Mouse (Mus musculus): ENCODE measurements around the gene Slc12a5.

Slc12a5 gene

GRCm38 (mm10) chr2:164921984-164922383 lies 38.6 kb upstream of the Slc12a5 start:
- peaks cover 9% of the 10 kb centered on the region; the same call in 1 of the 2 replicates for H3K27me3 ChIP-seq (ENCODE audit: insufficient read depth, low read length)
- H3K4me3 ChIP-seq (replicated peaks; ENCODE audit: low read length) = no peak overlapping the region
- TF ChIP-seq CTCF (conservative IDR thresholded peaks at IDR 0.05; ENCODE audit: low read length) (no peak), POU5F1 (IDR thresholded peaks at IDR 0.05; ENCODE audit: borderline replicate concordance, low read length) (no peak), NANOG (IDR thresholded peaks at IDR 0.05; ENCODE audit: borderline replicate concordance, low read length) (no peak)
- peaks cover 17% of the 10 kb centered on the region for H3K36me3 ChIP-seq (ENCODE audit: insufficient read depth, low read length)
- H3K4me1 ChIP-seq (replicated peaks; ENCODE audit: low read depth, low read length) = peaks cover 24% of the 10 kb centered on the region
- H3K9me3 ChIP-seq (ENCODE audit: low read length) = no peaks in the 10 kb centered on the region

GRCm38 (mm10) chr2:164923291-164923690 lies 37.3 kb upstream of the Slc12a5 start:
- Histone ChIP-seq H3K4me1 (replicated peaks; ENCODE audit: low read depth, low read length) (peaks cover 11% of the 10 kb centered on the region), H3K27me3 (ENCODE audit: insufficient read depth, low read length) (peaks cover 12% of the 10 kb centered on the region; the same call in 1 of the 2 replicates), H3K9me3 (ENCODE audit: low read length) (no peaks in the 10 kb centered on the region), H3K36me3 (ENCODE audit: insufficient read depth, low read length) (peaks cover 17% of the 10 kb centered on the region), H3K4me3 (replicated peaks; ENCODE audit: low read length) (no peak overlapping the region)
- no peak for TF ChIP-seq CTCF (conservative IDR thresholded peaks at IDR 0.05; ENCODE audit: low read length)
- TF ChIP-seq NANOG (IDR thresholded peaks at IDR 0.05; ENCODE audit: borderline replicate concordance, low read length) = no peak
- TF ChIP-seq POU5F1 (IDR thresholded peaks at IDR 0.05; ENCODE audit: borderline replicate concordance, low read length) = no peak

DNA sequence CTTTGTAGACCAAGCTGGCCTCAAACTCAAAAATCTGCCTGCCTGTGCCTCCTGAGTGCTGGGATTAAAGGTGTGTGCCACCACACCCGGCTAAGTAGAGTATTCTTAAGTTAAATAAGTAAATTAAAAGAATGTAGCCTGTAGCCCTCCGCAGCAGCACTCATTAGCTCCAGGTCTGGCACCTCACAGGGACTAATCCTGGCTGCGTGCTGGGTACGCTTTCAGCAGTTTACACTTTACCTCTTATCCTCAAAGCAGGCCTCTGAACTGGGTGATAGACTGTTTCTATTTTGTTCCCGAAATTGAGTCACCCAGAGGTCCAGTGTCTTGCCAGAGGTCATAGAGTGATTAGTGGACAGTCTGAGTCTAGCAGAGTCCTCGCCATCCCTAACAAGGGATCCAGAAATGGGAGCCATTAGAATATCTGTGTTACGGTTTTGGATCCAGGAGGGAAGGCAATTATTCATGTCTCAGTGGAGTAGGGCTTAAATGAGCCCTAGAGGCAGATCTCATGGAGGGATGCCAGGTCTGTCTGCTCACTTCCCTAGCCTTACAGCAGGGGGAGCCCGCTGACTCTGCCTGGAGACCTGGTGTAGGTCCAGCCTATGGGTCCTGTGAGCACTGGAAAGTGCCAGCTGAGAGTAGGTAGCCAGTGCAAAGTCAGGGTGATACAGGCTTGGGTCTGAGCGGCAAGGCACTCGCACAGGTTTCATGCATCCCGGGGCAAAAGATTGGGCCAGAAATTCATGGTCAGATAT lies 36.3 kb upstream of the Slc12a5 start:
- H3K36me3 ChIP-seq (ENCODE audit: insufficient read depth, low read length) = peaks cover 15% of the 10 kb centered on the region
- no peaks in the 10 kb centered on the region for H3K9me3 ChIP-seq (ENCODE audit: low read length)
- H3K27me3 ChIP-seq (ENCODE audit: insufficient read depth, low read length) = peaks cover 15% of the 10 kb centered on the region; the same call in 1 of the 2 replicates
- peaks cover 10% of the 10 kb centered on the region for H3K4me1 ChIP-seq (replicated peaks; ENCODE audit: low read depth, low read length)
- TF ChIP-seq CTCF (conservative IDR thresholded peaks at IDR 0.05; ENCODE audit: low read length) (peak; percentile 92), POU5F1 (IDR thresholded peaks at IDR 0.05; ENCODE audit: borderline replicate concordance, low read length) (no peak)
- H3K4me3 ChIP-seq (replicated peaks; ENCODE audit: low read length) = no peak overlapping the region

DNA sequence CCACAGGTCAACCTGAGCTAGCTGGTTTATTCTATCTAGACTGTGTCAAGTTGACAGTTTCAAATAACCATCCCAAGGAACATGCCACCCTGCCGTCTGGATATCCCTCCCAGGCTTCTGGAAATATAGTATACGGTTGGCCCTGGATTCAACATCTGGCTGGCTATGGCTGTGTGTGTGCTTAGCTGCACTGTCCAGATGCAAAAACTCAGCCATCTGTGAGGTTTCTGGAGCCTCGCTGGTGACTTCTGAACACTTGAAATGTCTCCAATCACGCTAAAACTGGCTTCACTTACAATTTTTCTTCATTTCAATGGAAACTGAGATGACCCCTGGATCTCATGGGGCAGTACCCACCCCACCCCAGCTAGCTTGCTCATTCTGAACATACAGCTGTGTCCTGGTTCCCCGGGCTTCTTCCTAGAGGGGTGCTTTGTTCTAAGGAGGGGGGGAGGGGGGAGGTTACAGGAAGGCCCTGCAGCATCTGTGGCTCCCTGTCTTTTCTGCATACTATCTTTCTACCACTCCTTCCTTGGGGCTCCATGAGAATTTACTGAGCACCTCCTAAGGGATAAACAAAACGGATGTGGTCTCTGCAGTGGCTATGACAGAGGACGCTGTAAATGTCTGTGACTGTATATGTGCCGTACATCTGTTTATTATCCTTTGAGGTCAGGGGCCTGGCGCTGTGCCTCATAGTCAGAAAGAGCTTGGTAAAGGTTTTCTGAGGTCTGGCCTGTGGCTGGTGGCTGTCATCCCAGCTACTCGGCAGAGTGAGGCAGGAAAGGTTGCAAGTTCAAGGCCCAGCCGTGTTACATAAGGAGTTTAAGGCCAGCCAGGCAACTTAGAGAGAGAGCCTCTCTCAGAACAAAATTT lies 29.7 kb upstream of the Slc12a5 start:
- peaks cover 6% of the 10 kb centered on the region; the same call in 1 of the 2 replicates for H3K4me1 ChIP-seq (replicated peaks; ENCODE audit: low read depth, low read length)
- TF ChIP-seq POU5F1 (IDR thresholded peaks at IDR 0.05; ENCODE audit: borderline replicate concordance, low read length) (no peak), NANOG (IDR thresholded peaks at IDR 0.05; ENCODE audit: borderline replicate concordance, low read length) (no peak), CTCF (conservative IDR thresholded peaks at IDR 0.05; ENCODE audit: low read length) (no peak)
- H3K9me3 ChIP-seq (ENCODE audit: low read length) = no peaks in the 10 kb centered on the region
- peaks cover 41% of the 10 kb centered on the region for H3K27me3 ChIP-seq (ENCODE audit: insufficient read depth, low read length)
- H3K36me3 ChIP-seq (ENCODE audit: insufficient read depth, low read length) = no peaks in the 10 kb centered on the region
- H3K4me3 ChIP-seq (replicated peaks; ENCODE audit: low read length) = no peak overlapping the region

DNA sequence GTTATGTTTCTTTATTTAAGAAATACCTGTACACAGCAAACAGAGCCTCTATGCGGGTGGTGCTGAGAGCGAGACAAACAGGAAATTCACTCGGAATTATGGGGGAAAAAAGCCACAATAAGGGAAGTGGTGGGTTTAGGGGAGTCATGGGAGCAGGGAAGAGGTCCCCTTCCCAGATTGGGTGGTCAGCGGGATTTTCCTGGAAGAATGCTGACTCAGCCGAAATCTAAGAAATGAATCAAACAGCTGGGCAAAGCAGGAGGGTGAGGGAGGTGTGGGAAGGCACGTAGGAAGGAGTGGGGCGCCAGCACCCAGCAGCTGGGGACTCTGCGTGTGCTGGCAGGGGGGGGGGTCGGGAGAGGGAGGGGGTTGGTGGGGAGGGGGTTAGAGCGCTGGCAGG lies 27.1 kb upstream of the Slc12a5 start:
- H3K4me1 ChIP-seq (replicated peaks; ENCODE audit: low read depth, low read length) = peaks cover 15% of the 10 kb centered on the region

DNA sequence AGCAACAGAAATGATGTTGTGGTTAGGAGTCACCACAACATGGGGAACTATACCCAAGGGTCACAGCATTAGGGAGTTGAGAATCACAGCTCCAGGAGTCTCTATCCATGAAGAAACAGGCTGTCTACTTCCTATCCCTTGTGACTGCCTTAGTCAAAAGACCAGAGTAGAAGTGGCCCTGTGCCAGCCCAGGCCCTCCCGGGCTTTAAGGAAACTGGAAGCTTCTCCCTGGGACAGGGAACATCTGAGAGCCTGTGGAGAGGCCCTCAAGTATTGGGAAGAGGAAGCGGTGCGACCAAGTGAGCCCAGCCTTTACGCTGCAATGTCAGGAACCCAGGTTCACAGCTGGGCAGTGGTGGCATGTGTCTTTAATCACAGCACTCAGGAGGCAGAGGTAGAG lies 24.6 kb upstream of the Slc12a5 start:
- no peaks in the 10 kb centered on the region for H3K36me3 ChIP-seq (ENCODE audit: insufficient read depth, low read length)
- H3K9me3 ChIP-seq (ENCODE audit: low read length) = no peaks in the 10 kb centered on the region
- peaks cover 37% of the 10 kb centered on the region for H3K4me1 ChIP-seq (replicated peaks; ENCODE audit: low read depth, low read length)
- TF ChIP-seq NANOG (IDR thresholded peaks at IDR 0.05; ENCODE audit: borderline replicate concordance, low read length) (no peak), CTCF (conservative IDR thresholded peaks at IDR 0.05; ENCODE audit: low read length) (no peak), POU5F1 (IDR thresholded peaks at IDR 0.05; ENCODE audit: borderline replicate concordance, low read length) (no peak)
- no peak overlapping the region for H3K4me3 ChIP-seq (replicated peaks; ENCODE audit: low read length)
- peaks cover 69% of the 10 kb centered on the region for H3K27me3 ChIP-seq (ENCODE audit: insufficient read depth, low read length)

More for the DNA sequence above, 27.1 kb upstream of the Slc12a5 start:
- Histone ChIP-seq H3K4me3 (replicated peaks; ENCODE audit: low read length) (no peak overlapping the region), H3K9me3 (ENCODE audit: low read length) (no peaks in the 10 kb centered on the region), H3K27me3 (ENCODE audit: insufficient read depth, low read length) (peaks cover 50% of the 10 kb centered on the region), H3K36me3 (ENCODE audit: insufficient read depth, low read length) (no peaks in the 10 kb centered on the region)
- TF ChIP-seq NANOG (IDR thresholded peaks at IDR 0.05; ENCODE audit: borderline replicate concordance, low read length) = no peak
- TF ChIP-seq POU5F1 (IDR thresholded peaks at IDR 0.05; ENCODE audit: borderline replicate concordance, low read length) = no peak
- no peak for TF ChIP-seq CTCF (conservative IDR thresholded peaks at IDR 0.05; ENCODE audit: low read length)

DNA sequence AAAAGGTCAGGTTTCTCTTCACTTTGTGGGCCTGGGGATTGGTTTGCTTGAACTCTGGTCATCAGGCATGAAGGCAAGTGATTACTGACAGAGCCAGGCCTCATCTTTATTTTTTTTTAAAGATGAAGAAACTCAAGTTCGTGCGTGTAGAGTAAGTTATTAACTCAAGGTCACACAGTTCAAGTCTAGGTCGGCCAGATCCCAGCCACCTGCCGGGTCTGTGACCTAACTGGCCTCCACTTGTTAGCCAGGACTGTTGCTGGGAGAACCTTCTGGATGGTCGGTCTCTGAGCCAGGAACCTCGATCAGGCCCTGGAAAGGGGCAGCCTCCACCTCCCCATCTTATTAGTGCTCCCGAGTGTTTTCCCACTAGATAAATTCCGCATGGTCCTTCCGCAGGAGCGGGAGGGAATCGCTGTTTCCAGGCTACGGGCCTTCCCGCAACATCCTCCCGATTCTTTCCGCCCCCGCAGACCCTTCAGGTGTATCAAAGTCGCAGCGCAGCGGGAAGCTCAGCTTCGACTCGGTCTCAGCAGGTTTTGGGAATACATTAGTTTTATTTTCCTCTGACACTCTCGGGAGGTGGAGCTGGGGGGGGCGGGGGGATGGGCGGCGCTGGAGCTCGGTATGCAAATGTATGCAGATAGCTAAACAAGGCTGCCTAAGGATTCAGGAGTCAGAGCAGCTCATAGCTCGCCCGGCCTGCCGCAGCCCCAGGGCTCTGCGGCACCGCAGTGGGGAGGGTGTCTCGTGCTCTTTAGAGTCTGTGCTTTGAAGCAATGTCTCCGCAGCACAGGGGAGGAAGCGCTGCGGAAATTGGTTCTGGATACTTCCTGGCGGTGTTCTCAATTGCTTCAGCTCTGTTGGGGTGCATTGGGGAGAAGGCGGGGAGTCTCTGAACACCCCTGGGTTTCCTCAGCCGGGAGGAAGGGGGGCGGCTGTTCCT lies 22.2 kb upstream of the Slc12a5 start:
- TF ChIP-seq NANOG (IDR thresholded peaks at IDR 0.05; ENCODE audit: borderline replicate concordance, low read length) (no peak), CTCF (conservative IDR thresholded peaks at IDR 0.05; ENCODE audit: low read length) (no peak), POU5F1 (IDR thresholded peaks at IDR 0.05; ENCODE audit: borderline replicate concordance, low read length) (no peak)
- Histone ChIP-seq H3K36me3 (ENCODE audit: insufficient read depth, low read length) (no peaks in the 10 kb centered on the region), H3K4me1 (replicated peaks; ENCODE audit: low read depth, low read length) (peaks cover 53% of the 10 kb centered on the region), H3K9me3 (ENCODE audit: low read length) (no peaks in the 10 kb centered on the region), H3K27me3 (ENCODE audit: insufficient read depth, low read length) (peaks cover 72% of the 10 kb centered on the region), H3K4me3 (replicated peaks; ENCODE audit: low read length) (peak overlapping the region; percentile 61)

Measured in E14TG2a.4 (cell line).